Mouse (Mus musculus) hindbrain, embryonic 11.5 days (tissue): ENCODE results near the gene Hist1h3b. TPM values are rescaled to one million over a fixed set of nuclear protein-coding genes. Genes with fewer than 3 reads are reported as not detected.

ENCODE experiments used
- ATAC-seq: fragments of 200-750 bp; cut with Nextera tagmentation; 2 replicates; pipeline ENCODE4 v1.8.0; 2017; ENCODE audit warnings: mild to moderate bottlenecking, moderate TSS enrichment, moderate library complexity; ENCODE audit not compliant: low FRiP score
- DNase-seq: peaks from one replicate; pipeline ENCODE4 v3.0.0-alpha.2; 2015; ENCODE audit warnings: low spot score
- H3K27ac ChIP-seq: fragments of 300-500 bp; sonication (generic); 2 replicates; pipeline ENCODE4 v1.5.1; 2014; ENCODE audit warnings: mild to moderate bottlenecking, low read depth, low read length
- H3K27me3 ChIP-seq: fragments of 300-500 bp; sonication (generic); 2 replicates; pipeline ENCODE4 v1.6.1; 2014; ENCODE audit warnings: mild to moderate bottlenecking, low read length, moderate library complexity, mixed read lengths; ENCODE audit not compliant: control insufficient read depth, insufficient read depth
- H3K36me3 ChIP-seq: fragments of 300-500 bp; sonication (generic); 2 replicates; pipeline ENCODE4 v1.6.1; 2014; ENCODE audit warnings: mild to moderate bottlenecking, low read length, moderate library complexity, mixed read lengths; ENCODE audit not compliant: control insufficient read depth, insufficient read depth
- H3K4me1 ChIP-seq: fragments of 300-500 bp; sonication (generic); replicated peaks from 2 replicates; pipeline ENCODE4 v1.6.1; 2014; ENCODE audit warnings: low read length, mixed read lengths; ENCODE audit not compliant: control insufficient read depth, insufficient read depth
- H3K4me2 ChIP-seq: fragments of 300-500 bp; sonication (generic); replicated peaks from 2 replicates; pipeline ENCODE4 v1.6.1; 2014; ENCODE audit warnings: mild to moderate bottlenecking, low read depth, low read length
- H3K4me3 ChIP-seq: fragments of 300-500 bp; sonication (generic); 2 replicates; pipeline ENCODE4 v1.5.1; 2014; ENCODE audit warnings: low read depth, low read length
- H3K9ac ChIP-seq: fragments of 300-500 bp; sonication (generic); 2 replicates; pipeline ENCODE4 v1.6.1; 2014; ENCODE audit warnings: low read depth, low read length
- H3K9me3 ChIP-seq: fragments of 300-500 bp; sonication (generic); 2 replicates; pipeline ENCODE4 v1.6.1; 2016; ENCODE audit warnings: low read length; ENCODE audit not compliant: control insufficient read depth
- WGBS: fragments of 180-500 bp; shearing (Covaris S2); extraction: QIAGEN DNeasy Blood & Tissue Kit; methylation state at CpG from one replicate; pipeline ENCODE4 v1.1.7; 2014; 5-methylcytosine and 5-hydroxymethylcytosine counted together
- polyA plus RNA-seq: library from polyadenylated mRNA; unstranded; fragments of >200 nt; fragmentation: Nextera tagmentation; extraction: Ambion mirVana; gene quantifications from 2 replicates; pipeline ENCODE4 v1.2.1, GENCODE M21; 2014

Hist1h3b gene
- polyA plus RNA-seq, 1 experiment from 2014 or later: 10.7 TPM

GRCm38 (mm10) chr13:23730479-23730878 is 21.6 kb upstream of the Hist1h3b start:
- no peak overlapping the region for H3K9ac ChIP-seq
- no peaks in the 10 kb centered on the region for H3K9me3 ChIP-seq
- H3K4me1 ChIP-seq: no peaks in the 10 kb centered on the region
- H3K36me3 ChIP-seq: no peaks in the 10 kb centered on the region
- ATAC-seq: no peak
- H3K27me3 ChIP-seq: no peaks in the 10 kb centered on the region
- H3K4me2 ChIP-seq: no peak overlapping the region
- no peak overlapping the region for H3K27ac ChIP-seq
- H3K4me3 ChIP-seq: no peak overlapping the region
- WGBS: 40% methylated on average over 8 of the region's 8 CpGs
- DNase-seq: no peak

GRCm38 (mm10) chr13:23732156-23732804 is 19.8 kb upstream of the Hist1h3b start:
- Histone ChIP-seq H3K27ac (no peak overlapping the region), H3K4me2 (no peak overlapping the region), H3K4me3 (no peak overlapping the region), H3K36me3 (no peaks in the 10 kb centered on the region), H3K27me3 (no peaks in the 10 kb centered on the region), H3K4me1 (no peaks in the 10 kb centered on the region), H3K9me3 (no peaks in the 10 kb centered on the region), H3K9ac (no peak overlapping the region)
- WGBS: 27% methylated on average over 8 of the region's 8 CpGs
- ATAC-seq (no peak), DNase-seq (no peak)

- Histone ChIP-seq H3K4me2 (no peak overlapping the region), H3K9ac (no peak overlapping the region), H3K9me3 (no peaks in the 10 kb centered on the region), H3K27ac (no peak overlapping the region), H3K4me3 (no peak overlapping the region), H3K36me3 (no peaks in the 10 kb centered on the region), H3K4me1 (0 out of 2 replicates have a peak, but pooled peaks cover 3% of the 10 kb centered on the region), H3K27me3 (no peaks in the 10 kb centered on the region)
- no peak for DNase-seq
- ATAC-seq: no peak
- 86% methylated on average over 5 of the region's 5 CpGs for WGBS
Observed at GRCm38 (mm10) chr13:23737091-23737490, 15.0 kb upstream of the Hist1h3b start.

GRCm38 (mm10) chr13:23738041-23738440 is 14.0 kb upstream of the Hist1h3b start:
- peak overlapping the region; percentile 57 for H3K4me3 ChIP-seq
- DNase-seq (peak; percentile 43), ATAC-seq (no peak)
- peak overlapping the region; percentile 44; the same call in 1 of the 2 replicates for H3K9ac ChIP-seq
- peak overlapping the region; percentile 96 for H3K27ac ChIP-seq
- peak overlapping the region; percentile 96; the same call in 1 of the 2 replicates for H3K4me2 ChIP-seq
- 17% methylated on average over 4 of the region's 4 CpGs for WGBS
- no peaks in the 10 kb centered on the region for H3K9me3 ChIP-seq
- H3K36me3 ChIP-seq: no peaks in the 10 kb centered on the region
- H3K4me1 ChIP-seq: 0 out of 2 replicates have a peak, but pooled peaks cover 3% of the 10 kb centered on the region
- no peaks in the 10 kb centered on the region for H3K27me3 ChIP-seq

GRCm38 (mm10) chr13:23738677-23739068 is 13.4 kb upstream of the Hist1h3b start, which contains the start of gene Hist1h1c:
Gene Hist1h1c (plus strand): TSS chr13:23738808.
- peak within 1 kb of the TSS; percentile 57 for H3K4me3 ChIP-seq
- H3K36me3 ChIP-seq: no peaks in the 10 kb centered on the region
- peak within 1 kb of the TSS; percentile 96 for H3K4me2 ChIP-seq
- peak within 1 kb of the TSS; percentile 75 for H3K9ac ChIP-seq
- 0 out of 2 replicates have a peak, but pooled peaks cover 3% of the 10 kb centered on the region for H3K4me1 ChIP-seq
- ATAC-seq (peak; percentile 95), DNase-seq (peak; percentile 93)
- H3K9me3 ChIP-seq: no peaks in the 10 kb centered on the region
- H3K27ac ChIP-seq: peak within 1 kb of the TSS; percentile 96
- no peaks in the 10 kb centered on the region for H3K27me3 ChIP-seq
- under 1% methylated on average over 27 of the region's 38 CpGs for WGBS

GRCm38 (mm10) chr13:23739069-23739921 is 12.8 kb upstream of the Hist1h3b start:
- 0 out of 2 replicates have a peak, but pooled peaks cover 3% of the 10 kb centered on the region for H3K4me1 ChIP-seq
- ATAC-seq: peak; percentile 87
- no peaks in the 10 kb centered on the region for H3K27me3 ChIP-seq
- DNase-seq: peak; percentile 88
- H3K4me2 ChIP-seq: peak overlapping the region; percentile 96
- peak overlapping the region; percentile 96 for H3K27ac ChIP-seq
- under 1% methylated on average over 39 of the region's 39 CpGs for WGBS
- peak overlapping the region; percentile 75 for H3K9ac ChIP-seq
- peak overlapping the region; percentile 57 for H3K4me3 ChIP-seq
- no peaks in the 10 kb centered on the region for H3K9me3 ChIP-seq
- H3K36me3 ChIP-seq: no peaks in the 10 kb centered on the region

- H3K27me3 ChIP-seq: no peaks in the 10 kb centered on the region
Observed at GRCm38 (mm10) chr13:23739922-23740252, 12.2 kb upstream of the Hist1h3b start.

GRCm38 (mm10) chr13:23740256-23740840 is 11.7 kb upstream of the Hist1h3b start:
- Histone ChIP-seq H3K36me3 (no peaks in the 10 kb centered on the region), H3K27me3 (no peaks in the 10 kb centered on the region), H3K27ac (peak overlapping the region; percentile 96), H3K9me3 (no peaks in the 10 kb centered on the region), H3K9ac (peak overlapping the region; percentile 75), H3K4me3 (peak overlapping the region; percentile 57), H3K4me2 (peak overlapping the region; percentile 96), H3K4me1 (0 out of 2 replicates have a peak, but pooled peaks cover 3% of the 10 kb centered on the region)
- WGBS: 31% methylated on average over 13 of the region's 13 CpGs
- ATAC-seq (no peak), DNase-seq (no peak)

More at GRCm38 (mm10) chr13:23739922-23740252, 12.2 kb upstream of the Hist1h3b start:
- H3K36me3 ChIP-seq: no peaks in the 10 kb centered on the region
- H3K9ac ChIP-seq: peak overlapping the region; percentile 75
- 0 out of 2 replicates have a peak, but pooled peaks cover 3% of the 10 kb centered on the region for H3K4me1 ChIP-seq
- H3K4me2 ChIP-seq: peak overlapping the region; percentile 96
- no peak for DNase-seq
- WGBS: 1% methylated on average over 14 of the region's 14 CpGs
- peak overlapping the region; percentile 96 for H3K27ac ChIP-seq
- no peaks in the 10 kb centered on the region for H3K9me3 ChIP-seq
- peak overlapping the region; percentile 57 for H3K4me3 ChIP-seq
- ATAC-seq: no peak
